Mouse (Mus musculus): ENCODE results near the gene Sstr5. TPM values are rescaled to one million over a fixed set of nuclear protein-coding genes. Genes with fewer than 3 reads are reported as not detected.

The Sstr5 gene
- total and polyA plus RNA-seq, 2 experiments: not detected

DNA sequence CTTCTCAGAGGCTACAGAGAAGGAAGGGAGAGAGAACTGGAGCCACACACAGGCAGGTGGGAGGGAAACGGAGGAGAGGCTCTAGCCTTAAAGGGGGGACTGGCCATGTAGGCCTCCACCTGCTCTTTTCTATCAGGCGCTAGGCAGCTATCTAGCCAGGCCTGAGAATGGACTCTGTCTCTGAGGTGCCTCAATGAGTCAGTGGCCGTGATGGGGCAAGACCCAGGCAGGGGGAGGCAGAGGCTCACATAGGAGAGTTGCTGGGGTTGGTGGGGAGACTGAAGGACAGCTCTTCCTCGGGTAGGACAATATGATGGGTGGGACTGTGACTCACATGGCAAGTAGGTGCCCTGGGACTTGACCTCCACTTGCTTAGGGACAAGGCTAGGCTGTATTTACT lies 46.8 kb downstream of the Sstr5 start:
- no peak overlapping the region for H3K9ac ChIP-seq (ENCODE audit: low read depth, low read length)
- H3K27ac ChIP-seq (replicated peaks; ENCODE audit: insufficient read depth, low read depth, low read length): no peak overlapping the region
- DNase-seq (ENCODE audit: extremely low read depth, low read depth, low spot score): no peak
- H3K27me3 ChIP-seq (ENCODE audit: control insufficient read depth, insufficient read depth, low read length): no peaks in the 10 kb centered on the region
- no peaks in the 10 kb centered on the region for H3K79me2 ChIP-seq (ENCODE audit: control insufficient read depth, insufficient read depth, low read length)
- TF ChIP-seq CTCF (IDR thresholded peaks at IDR 0.05; ENCODE audit: low read depth, low read length): no peak
- 76% methylated on average over 4 of the region's 4 CpGs for WGBS
- H3K4me3 ChIP-seq (ENCODE audit: insufficient read depth, low read depth, low read length): no peak overlapping the region
- no peaks in the 10 kb centered on the region for H3K36me3 ChIP-seq (ENCODE audit: control insufficient read depth, insufficient read depth, low read length)
- peaks cover 18% of the 10 kb centered on the region for H3K4me1 ChIP-seq (ENCODE audit: control insufficient read depth, insufficient read depth, low read length)

DNA sequence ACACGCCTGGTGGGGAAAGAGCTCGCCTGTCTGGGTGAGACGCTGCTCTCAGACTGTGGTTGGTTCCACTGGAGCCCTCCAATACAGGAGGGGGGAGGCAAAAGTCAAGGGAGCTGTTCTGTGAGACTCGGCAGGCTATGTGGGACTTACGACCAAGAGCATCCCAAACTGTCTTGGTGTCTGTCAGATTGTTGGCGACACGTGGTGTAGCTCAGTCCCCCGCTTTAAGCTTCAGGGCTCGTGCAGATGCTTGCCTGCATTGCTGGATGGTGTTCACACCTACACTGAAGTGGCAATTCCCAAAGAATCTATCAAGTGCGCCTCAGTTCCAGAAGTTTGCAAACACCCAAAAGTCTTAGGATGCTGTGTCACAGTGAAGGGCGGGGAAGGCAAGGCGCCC lies 49.2 kb downstream of the Sstr5 start:
- no peaks in the 10 kb centered on the region for H3K79me2 ChIP-seq (ENCODE audit: control insufficient read depth, insufficient read depth, low read length)
- H3K4me1 ChIP-seq (ENCODE audit: control insufficient read depth, insufficient read depth, low read length): peaks cover 18% of the 10 kb centered on the region
- TF ChIP-seq CTCF (IDR thresholded peaks at IDR 0.05; ENCODE audit: low read depth, low read length): no peak
- no peak for TF ChIP-seq POLR2A (IDR thresholded peaks at IDR 0.05; ENCODE audit: extremely low read depth, insufficient read depth, low read length)
- no peaks in the 10 kb centered on the region for H3K27me3 ChIP-seq (ENCODE audit: control insufficient read depth, insufficient read depth, low read length)
- no peak overlapping the region for H3K4me3 ChIP-seq (ENCODE audit: insufficient read depth, low read depth, low read length)
- H3K9ac ChIP-seq (ENCODE audit: low read depth, low read length): no peak overlapping the region
- 81% methylated on average over 12 of the region's 12 CpGs for WGBS
- no peaks in the 10 kb centered on the region for H3K36me3 ChIP-seq (ENCODE audit: control insufficient read depth, insufficient read depth, low read length)
- no peak for DNase-seq (ENCODE audit: extremely low read depth, low read depth, low spot score)
- H3K27ac ChIP-seq (replicated peaks; ENCODE audit: insufficient read depth, low read depth, low read length): no peak overlapping the region

DNA sequence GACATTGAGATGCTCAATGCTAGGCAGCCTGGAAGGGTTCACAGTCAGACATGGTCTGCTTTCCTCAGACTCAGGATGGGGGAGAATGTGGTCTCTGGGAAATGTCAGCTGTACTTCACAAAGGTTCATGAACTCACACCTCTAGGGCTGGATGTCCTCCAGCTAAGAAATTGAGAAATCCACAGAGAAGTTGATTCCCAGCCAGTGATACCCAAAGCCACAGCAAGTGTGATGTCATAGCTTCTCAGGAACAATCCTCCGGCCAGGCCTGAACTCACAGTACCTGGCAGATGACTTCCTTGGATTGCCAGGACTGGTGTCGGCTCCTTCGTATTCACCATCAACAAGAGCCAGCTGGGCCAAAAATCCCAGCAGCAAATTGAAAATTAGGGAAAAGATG lies 51.2 kb downstream of the Sstr5 start:
- Histone ChIP-seq H3K4me1 (ENCODE audit: control insufficient read depth, insufficient read depth, low read length) (peaks cover 18% of the 10 kb centered on the region), H3K79me2 (ENCODE audit: control insufficient read depth, insufficient read depth, low read length) (no peaks in the 10 kb centered on the region), H3K36me3 (ENCODE audit: control insufficient read depth, insufficient read depth, low read length) (no peaks in the 10 kb centered on the region), H3K27me3 (ENCODE audit: control insufficient read depth, insufficient read depth, low read length) (no peaks in the 10 kb centered on the region; the same call in 1 of the 2 replicates), H3K27ac (replicated peaks; ENCODE audit: insufficient read depth, low read depth, low read length) (no peak overlapping the region), H3K9ac (ENCODE audit: low read depth, low read length) (no peak overlapping the region), H3K4me3 (ENCODE audit: insufficient read depth, low read depth, low read length) (no peak overlapping the region)
- peak; percentile 93 for DNase-seq (ENCODE audit: extremely low read depth, low read depth, low spot score)
- 21% methylated on average over 3 of the region's 3 CpGs for WGBS
- no peak for TF ChIP-seq POLR2A (IDR thresholded peaks at IDR 0.05; ENCODE audit: extremely low read depth, insufficient read depth, low read length)
- no peak for TF ChIP-seq CTCF (IDR thresholded peaks at IDR 0.05; ENCODE audit: low read depth, low read length)

GRCm38 (mm10) chr17:25445074-25445473 lies 52.0 kb downstream of the Sstr5 start:
- peaks cover 18% of the 10 kb centered on the region for H3K4me1 ChIP-seq (ENCODE audit: control insufficient read depth, insufficient read depth, low read length)
- TF ChIP-seq POLR2A (IDR thresholded peaks at IDR 0.05; ENCODE audit: extremely low read depth, insufficient read depth, low read length): no peak
- no peak for TF ChIP-seq CTCF (IDR thresholded peaks at IDR 0.05; ENCODE audit: low read depth, low read length)
- no peak overlapping the region for H3K9ac ChIP-seq (ENCODE audit: low read depth, low read length)
- H3K4me3 ChIP-seq (ENCODE audit: insufficient read depth, low read depth, low read length): no peak overlapping the region
- no peak overlapping the region for H3K27ac ChIP-seq (replicated peaks; ENCODE audit: insufficient read depth, low read depth, low read length)
- WGBS: 9% methylated on average over 4 of the region's 4 CpGs
- no peaks in the 10 kb centered on the region; the same call in 1 of the 2 replicates for H3K27me3 ChIP-seq (ENCODE audit: control insufficient read depth, insufficient read depth, low read length)
- no peaks in the 10 kb centered on the region for H3K79me2 ChIP-seq (ENCODE audit: control insufficient read depth, insufficient read depth, low read length)
- DNase-seq (ENCODE audit: extremely low read depth, low read depth, low spot score): peak; percentile 89
- H3K36me3 ChIP-seq (ENCODE audit: control insufficient read depth, insufficient read depth, low read length): no peaks in the 10 kb centered on the region

GRCm38 (mm10) chr17:25442889-25443288 lies 54.2 kb downstream of the Sstr5 start:
- Histone ChIP-seq H3K4me3 (ENCODE audit: insufficient read depth, low read depth, low read length) (no peak overlapping the region), H3K36me3 (ENCODE audit: control insufficient read depth, insufficient read depth, low read length) (no peaks in the 10 kb centered on the region), H3K9ac (ENCODE audit: low read depth, low read length) (no peak overlapping the region), H3K4me1 (ENCODE audit: control insufficient read depth, insufficient read depth, low read length) (peaks cover 4% of the 10 kb centered on the region), H3K79me2 (ENCODE audit: control insufficient read depth, insufficient read depth, low read length) (no peaks in the 10 kb centered on the region), H3K27me3 (ENCODE audit: control insufficient read depth, insufficient read depth, low read length) (no peaks in the 10 kb centered on the region; the same call in 1 of the 2 replicates), H3K27ac (replicated peaks; ENCODE audit: insufficient read depth, low read depth, low read length) (no peak overlapping the region)
- no peak for DNase-seq (ENCODE audit: extremely low read depth, low read depth, low spot score)
- 80% methylated on average over 3 of the region's 3 CpGs for WGBS
- TF ChIP-seq POLR2A (IDR thresholded peaks at IDR 0.05; ENCODE audit: extremely low read depth, insufficient read depth, low read length) (no peak), CTCF (IDR thresholded peaks at IDR 0.05; ENCODE audit: low read depth, low read length) (no peak)

DNA sequence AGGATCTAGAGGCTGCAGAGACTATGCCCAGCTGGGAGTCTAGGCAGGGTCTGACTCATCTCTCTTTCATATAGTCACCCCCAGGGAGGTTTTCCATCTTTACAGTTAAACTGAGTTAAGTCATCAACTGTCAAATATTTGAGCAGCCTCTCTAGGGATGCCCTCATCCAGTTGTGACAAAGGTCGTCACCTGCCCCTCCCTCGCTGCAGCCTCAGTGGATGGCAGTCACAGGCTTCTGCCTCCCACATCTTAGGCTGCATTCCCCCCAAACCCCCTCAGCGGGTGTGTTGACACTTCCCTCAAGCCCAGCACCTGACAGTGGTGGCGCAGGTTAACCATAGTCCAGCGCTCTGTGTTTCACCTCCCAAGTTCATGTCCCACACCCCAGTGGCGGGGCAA lies 55.7 kb downstream of the Sstr5 start:
- Histone ChIP-seq H3K79me2 (ENCODE audit: control insufficient read depth, insufficient read depth, low read length) (no peaks in the 10 kb centered on the region), H3K4me3 (ENCODE audit: insufficient read depth, low read depth, low read length) (no peak overlapping the region), H3K4me1 (ENCODE audit: control insufficient read depth, insufficient read depth, low read length) (peaks cover 2% of the 10 kb centered on the region; the same call in 1 of the 2 replicates), H3K27ac (replicated peaks; ENCODE audit: insufficient read depth, low read depth, low read length) (no peak overlapping the region), H3K27me3 (ENCODE audit: control insufficient read depth, insufficient read depth, low read length) (no peaks in the 10 kb centered on the region; the same call in 1 of the 2 replicates), H3K9ac (ENCODE audit: low read depth, low read length) (no peak overlapping the region), H3K36me3 (ENCODE audit: control insufficient read depth, insufficient read depth, low read length) (no peaks in the 10 kb centered on the region)
- no peak for DNase-seq (ENCODE audit: extremely low read depth, low read depth, low spot score)
- TF ChIP-seq POLR2A (IDR thresholded peaks at IDR 0.05; ENCODE audit: extremely low read depth, insufficient read depth, low read length): no peak
- no peak for TF ChIP-seq CTCF (IDR thresholded peaks at IDR 0.05; ENCODE audit: low read depth, low read length)
- 47% methylated on average over 6 of the region's 6 CpGs for whole genome bisulfite sequencing

Other genes with a start within 250 kb of the Sstr5 start
- gene Baiap3, start 240.9 kb downstream of the Sstr5 start, total RNA-seq (2014; rRNA removed): 0.13 and 0.18 TPM in 2 replicates
- gene Baiap3, start 240.9 kb downstream of the Sstr5 start, polyA plus RNA-seq (2012; rRNA removed): 0.43 and 1.2 TPM in 2 replicates
- 92.9 and 103 TPM in 2 replicates for gene Ube2i, start 222.7 kb downstream of the Sstr5 start, total RNA-seq (2014; rRNA removed)
- gene Ube2i, start 222.7 kb downstream of the Sstr5 start, polyA plus RNA-seq (2012; rRNA removed): 62.4 and 80.0 TPM in 2 replicates
- gene Prss34, start 198.9 kb downstream of the Sstr5 start, total RNA-seq (2014; rRNA removed): not detected in 2 replicates
- not detected in 2 replicates for gene Prss34, start 198.9 kb downstream of the Sstr5 start, polyA plus RNA-seq (2012; rRNA removed)
- gene Prss28, start 188.6 kb downstream of the Sstr5 start, total RNA-seq (2014; rRNA removed): not detected in 2 replicates
- not detected in 2 replicates for gene Prss28, start 188.6 kb downstream of the Sstr5 start, polyA plus RNA-seq (2012; rRNA removed)
- gene Prss29, start 178.6 kb downstream of the Sstr5 start, total RNA-seq (2014; rRNA removed): not detected in 2 replicates
- gene Prss29, start 178.6 kb downstream of the Sstr5 start, polyA plus RNA-seq (2012; rRNA removed): not detected in 2 replicates
- gene Tpsab1, start 151.7 kb downstream of the Sstr5 start, total RNA-seq (2014; rRNA removed): not detected in 2 replicates
- not detected in 2 replicates for gene Tpsab1, start 151.7 kb downstream of the Sstr5 start, polyA plus RNA-seq (2012; rRNA removed)
- gene Tpsb2, start 131.0 kb downstream of the Sstr5 start, total RNA-seq (2014; rRNA removed): not detected in 2 replicates
- not detected in 2 replicates for gene Tpsb2, start 131.0 kb downstream of the Sstr5 start, polyA plus RNA-seq (2012; rRNA removed)
- not detected in 2 replicates for gene Tpsg1, start 128.0 kb downstream of the Sstr5 start, total RNA-seq (2014; rRNA removed)
- 0.12 TPM in 1 of 2 replicates, not detected in the other for gene Tpsg1, start 128.0 kb downstream of the Sstr5 start, polyA plus RNA-seq (2012; rRNA removed)
- 0.27 TPM in 1 of 2 replicates, not detected in the other for gene Cacna1h, start 63.5 kb downstream of the Sstr5 start, total RNA-seq (2014; rRNA removed)
- 0.02 and 0.05 TPM in 2 replicates for gene Cacna1h, start 63.5 kb downstream of the Sstr5 start, polyA plus RNA-seq (2012; rRNA removed)
- not detected in 2 replicates for gene Tekt4, start 42.7 kb downstream of the Sstr5 start, total RNA-seq (2014; rRNA removed)
- gene Tekt4, start 42.7 kb downstream of the Sstr5 start, polyA plus RNA-seq (2012; rRNA removed): not detected in 2 replicates
- gene Sox8, start 73.4 kb upstream of the Sstr5 start, total RNA-seq (2014; rRNA removed): not detected in 2 replicates
- gene Sox8, start 73.4 kb upstream of the Sstr5 start, polyA plus RNA-seq (2012; rRNA removed): not detected in 2 replicates
- 26.9 and 31.3 TPM in 2 replicates for gene Lmf1, start 81.8 kb upstream of the Sstr5 start, total RNA-seq (2014; rRNA removed)
- gene Lmf1, start 81.8 kb upstream of the Sstr5 start, polyA plus RNA-seq (2012; rRNA removed): 35.2 and 38.4 TPM in 2 replicates
- not detected in 2 replicates for gene Gng13, start 219.9 kb upstream of the Sstr5 start, total RNA-seq (2014; rRNA removed)
- not detected in 2 replicates for gene Gng13, start 219.9 kb upstream of the Sstr5 start, polyA plus RNA-seq (2012; rRNA removed)
- gene Chtf18, start 230.1 kb upstream of the Sstr5 start, total RNA-seq (2014; rRNA removed): 0.18 and 0.47 TPM in 2 replicates
- gene Chtf18, start 230.1 kb upstream of the Sstr5 start, polyA plus RNA-seq (2012; rRNA removed): 0.31 and 0.35 TPM in 2 replicates
- gene Rpusd1, start 230.4 kb upstream of the Sstr5 start, total RNA-seq (2014; rRNA removed): 1.0 and 2.1 TPM in 2 replicates
- gene Rpusd1, start 230.4 kb upstream of the Sstr5 start, polyA plus RNA-seq (2012; rRNA removed): 7.3 and 9.0 TPM in 2 replicates
- not detected in 2 replicates for gene Mslnl, start 238.8 kb upstream of the Sstr5 start, total RNA-seq (2014; rRNA removed)
- not detected in 2 replicates for gene Mslnl, start 238.8 kb upstream of the Sstr5 start, polyA plus RNA-seq (2012; rRNA removed)

Measured in liver, adult 2 months (tissue).